Mouse (Mus musculus) urinary bladder, postnatal 14 days (tissue): ENCODE data around the gene Lrtm2.

ENCODE experiments used
- DNase-seq: peaks from one replicate; pipeline ENCODE4 v3.0.0; 2021; ENCODE audit warnings: low spot score

The Lrtm2 gene

DNA sequence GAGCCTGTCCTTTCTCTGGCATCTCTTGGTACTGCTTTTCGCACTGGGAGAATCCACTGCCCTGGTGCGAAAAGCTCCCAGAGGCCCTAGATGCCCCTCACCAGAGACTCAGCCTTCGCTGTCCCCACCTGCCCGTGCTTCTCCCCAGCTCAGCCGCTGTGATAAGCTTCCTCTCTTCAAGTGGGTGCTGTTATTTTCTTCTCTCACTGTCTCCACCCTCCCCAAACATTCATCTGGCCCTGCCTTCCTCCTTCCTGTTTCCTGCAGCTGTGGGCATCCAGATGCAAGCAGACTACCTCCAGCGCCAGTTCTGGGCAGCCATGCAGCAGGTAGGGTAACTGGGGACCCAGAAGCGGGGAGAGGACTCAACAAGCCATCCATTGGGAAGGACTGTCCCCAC lies 5.6 kb upstream of the Lrtm2 start:
- DNase-seq, result no peak

DNA sequence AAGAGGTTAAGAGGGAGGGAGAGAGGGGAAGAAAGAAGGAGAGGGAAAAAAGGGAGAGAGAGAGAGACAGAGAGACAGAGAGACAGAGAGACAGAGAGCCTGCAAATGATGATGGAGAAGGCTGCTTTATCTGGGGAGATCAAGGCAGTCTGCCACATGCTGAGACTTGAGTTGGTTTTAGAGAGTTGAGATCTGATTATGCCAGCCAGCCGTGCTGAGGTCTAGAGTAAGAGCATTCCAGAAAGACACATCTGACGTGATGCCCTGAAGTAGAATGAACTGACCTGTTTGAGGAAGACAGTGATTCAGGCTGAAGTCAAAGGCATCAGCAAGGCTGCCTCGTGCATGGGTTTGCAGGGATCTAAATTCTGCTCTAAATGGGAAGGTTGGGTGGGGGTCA lies 3.3 kb upstream of the Lrtm2 start:
- DNase-seq, result peak; percentile 53

DNA sequence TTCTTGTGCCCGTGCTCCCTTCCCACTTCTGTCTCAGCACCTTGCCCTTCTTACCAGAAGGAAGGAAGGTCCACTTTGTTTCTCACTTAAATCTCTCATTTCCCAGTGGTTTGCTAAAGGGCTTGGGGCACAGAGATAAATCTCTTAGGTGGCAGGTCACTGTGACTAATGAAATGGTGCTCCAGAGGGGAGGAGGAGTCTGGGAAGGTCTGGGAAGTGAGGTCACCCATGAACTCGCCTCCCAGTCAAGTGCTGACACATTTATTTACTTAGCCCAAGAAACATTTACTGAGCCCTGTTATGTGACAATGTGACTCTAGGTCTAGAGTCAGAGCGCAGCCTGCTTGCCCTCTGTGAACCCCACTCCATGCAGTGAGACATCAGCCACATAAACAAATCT lies 2.6 kb upstream of the Lrtm2 start:
- peak; percentile 50 for DNase-seq

DNA sequence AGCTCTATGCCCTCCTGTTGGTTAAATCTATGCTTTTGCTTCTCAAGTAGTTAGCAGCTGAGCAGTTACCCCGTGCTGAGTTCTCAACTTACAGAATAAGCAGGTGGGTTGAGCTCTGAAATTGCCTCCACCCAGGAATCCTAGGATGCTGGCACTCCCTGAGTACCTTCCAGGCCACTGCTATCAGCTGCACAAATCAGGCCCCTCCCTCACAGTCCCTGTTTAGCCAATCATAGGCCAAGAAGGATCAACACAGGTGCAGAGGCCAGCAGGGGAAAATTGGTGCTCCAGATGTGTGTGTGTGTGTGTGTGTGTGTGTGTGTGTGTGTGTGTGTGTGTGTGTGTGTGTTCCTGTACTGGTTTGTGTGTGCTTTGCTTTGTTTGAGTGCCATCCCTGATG lies 1.5 kb upstream of the Lrtm2 start:
- no peak for DNase-seq

DNA sequence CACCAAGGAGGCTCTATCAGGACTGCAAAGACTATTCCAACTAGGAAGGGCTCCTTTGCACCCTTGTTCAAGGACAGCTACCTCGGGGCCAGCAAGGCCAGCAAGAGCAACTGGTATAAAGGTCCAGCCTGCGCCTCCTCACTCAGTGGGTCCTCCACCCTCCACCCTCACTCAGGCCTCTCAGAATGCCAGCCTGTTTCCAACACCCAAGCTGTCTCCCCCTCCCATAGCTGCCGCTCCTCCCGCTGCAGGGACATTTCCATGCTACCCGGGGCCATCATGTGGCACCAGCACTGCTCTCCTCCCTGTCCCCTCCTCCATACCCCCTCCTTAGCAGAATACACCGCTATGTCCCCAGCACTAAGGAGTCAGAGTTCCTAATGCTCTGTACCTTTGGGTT lies 630 bp downstream of the Lrtm2 start:
- DNase-seq, result no peak

DNA sequence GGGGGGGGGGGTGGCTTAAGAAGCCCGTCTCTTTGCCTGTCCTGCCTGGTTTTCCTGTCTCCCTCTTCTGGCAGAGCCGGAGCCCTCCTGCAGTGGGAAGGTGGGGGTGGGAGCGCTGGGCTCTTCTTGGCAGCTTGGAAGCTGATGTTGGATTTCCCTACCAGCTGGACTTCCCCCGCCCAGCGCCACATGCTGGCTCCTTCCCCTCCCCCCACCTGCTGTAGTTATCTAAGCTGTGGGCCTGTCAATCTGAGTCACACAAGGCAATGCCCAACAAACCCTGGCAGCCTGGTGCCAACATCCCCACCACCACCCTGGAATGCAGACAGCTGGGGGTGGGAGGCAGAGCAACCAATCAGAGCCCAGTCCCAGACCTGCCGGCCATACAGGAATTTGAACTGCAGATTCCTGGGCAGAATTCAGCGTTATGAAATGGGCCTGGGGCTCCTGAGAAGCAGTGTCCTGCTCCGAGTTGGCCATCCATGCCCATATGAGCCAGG lies 1.3 kb downstream of the Lrtm2 start:
- DNase-seq, result peak; percentile 24

DNA sequence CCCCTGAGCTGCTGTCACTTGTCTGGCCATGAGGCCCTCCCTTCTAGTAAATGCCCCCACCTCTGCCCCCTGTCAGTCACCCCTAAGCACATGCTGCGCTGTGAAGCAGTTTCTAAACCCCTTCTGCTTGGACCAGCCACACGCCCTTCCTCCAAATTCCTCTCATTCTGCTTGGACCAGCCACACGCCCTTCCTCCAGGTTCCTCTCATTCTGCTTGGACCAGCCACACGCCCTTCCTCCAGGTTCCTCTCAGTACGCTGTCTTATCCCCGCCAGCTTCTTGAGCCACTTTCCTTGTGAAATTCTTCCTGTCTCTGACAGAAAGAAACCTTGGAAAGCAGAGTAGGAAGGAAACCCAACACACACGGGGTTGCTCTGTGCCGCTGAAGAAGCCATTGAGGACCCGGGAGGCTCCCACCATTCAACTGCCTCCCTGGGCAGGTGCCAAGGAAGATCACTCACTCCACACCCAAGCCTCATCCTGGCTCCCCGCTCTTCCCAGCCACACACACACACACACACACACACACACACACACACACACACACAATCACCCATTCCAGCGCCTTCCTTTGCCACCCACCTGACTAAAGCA lies 1.9 kb downstream of the Lrtm2 start:
- DNase-seq, result no peak

DNA sequence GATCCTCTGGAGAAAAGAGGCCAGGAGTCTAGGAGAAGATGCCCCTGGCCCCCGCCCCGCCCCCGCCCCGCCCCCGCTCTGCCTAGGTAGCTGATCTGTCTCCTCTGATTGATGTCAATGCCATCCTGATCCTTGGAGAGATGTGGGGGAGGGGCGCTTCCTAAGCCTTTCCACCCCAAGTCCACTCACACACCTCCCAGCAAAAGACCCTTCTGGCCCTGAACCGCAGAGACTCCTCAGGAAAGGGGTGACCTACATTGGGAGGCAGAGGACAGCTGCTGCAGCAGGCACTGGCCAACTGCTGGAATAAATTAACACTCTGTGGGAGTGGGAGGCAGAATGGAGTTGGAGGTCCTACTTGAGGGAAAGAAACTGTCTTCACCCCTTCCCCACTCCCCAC lies 4.0 kb downstream of the Lrtm2 start:
- DNase-seq, result no peak

DNA sequence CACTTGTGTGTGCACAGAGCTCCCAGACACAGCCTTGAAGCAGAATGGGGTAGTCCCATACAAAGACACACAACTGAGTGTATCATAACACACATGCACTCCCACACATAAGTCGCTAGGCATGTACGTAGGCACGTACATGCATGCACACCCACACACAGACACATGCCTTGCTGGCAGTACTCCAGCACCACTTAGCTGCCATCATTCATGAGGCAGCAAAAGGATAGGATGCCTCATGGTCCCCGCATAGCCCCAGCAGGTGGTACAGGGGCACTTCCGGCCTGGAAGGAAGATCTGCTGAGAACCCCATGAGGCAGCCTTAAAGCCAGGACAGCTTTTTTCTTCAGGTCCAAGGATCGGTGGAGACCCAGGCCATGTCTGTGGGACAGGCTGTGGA lies 4.6 kb downstream of the Lrtm2 start:
- DNase-seq, result no peak

DNA sequence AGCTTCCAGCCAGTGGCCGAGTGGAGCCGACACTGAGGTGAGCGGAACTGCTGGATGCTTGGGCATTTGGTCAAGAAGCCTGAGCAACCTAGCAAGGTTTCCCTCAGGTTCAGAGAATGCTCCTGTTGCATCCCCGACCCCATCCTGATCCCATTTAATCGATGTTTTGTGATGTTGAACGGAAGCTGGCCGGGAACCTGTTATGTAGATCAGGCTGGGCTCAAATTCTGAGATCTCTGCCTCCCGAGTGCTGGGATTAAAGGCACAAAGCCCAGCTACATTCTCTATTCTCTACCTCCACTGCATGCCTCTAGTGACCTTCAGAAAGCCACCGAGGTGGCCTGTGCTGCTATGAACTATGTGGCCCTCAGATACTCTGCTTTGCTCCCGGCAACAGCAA lies 5.8 kb downstream of the Lrtm2 start:
- no peak for DNase-seq

DNA sequence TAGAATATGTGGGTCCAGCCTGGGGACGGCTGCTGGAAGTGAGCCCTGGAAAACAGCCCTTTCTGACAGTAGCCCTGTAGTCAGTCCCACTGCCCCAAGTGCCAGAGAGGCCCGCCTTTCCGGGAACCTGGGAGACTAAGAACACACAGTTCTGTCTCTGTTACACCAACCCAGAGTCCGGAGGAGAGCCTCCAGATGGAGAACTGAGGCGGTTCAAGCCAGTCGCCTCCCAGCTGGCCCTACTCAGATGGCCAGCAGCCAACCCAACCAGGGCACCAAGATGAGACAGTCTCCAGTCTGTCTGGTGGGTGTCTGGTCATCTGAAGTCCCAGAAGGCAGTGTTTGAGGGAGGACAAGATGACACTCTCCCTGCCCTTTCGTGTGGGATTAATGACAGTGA lies 8.8 kb downstream of the Lrtm2 start:
- no peak for DNase-seq

DNA sequence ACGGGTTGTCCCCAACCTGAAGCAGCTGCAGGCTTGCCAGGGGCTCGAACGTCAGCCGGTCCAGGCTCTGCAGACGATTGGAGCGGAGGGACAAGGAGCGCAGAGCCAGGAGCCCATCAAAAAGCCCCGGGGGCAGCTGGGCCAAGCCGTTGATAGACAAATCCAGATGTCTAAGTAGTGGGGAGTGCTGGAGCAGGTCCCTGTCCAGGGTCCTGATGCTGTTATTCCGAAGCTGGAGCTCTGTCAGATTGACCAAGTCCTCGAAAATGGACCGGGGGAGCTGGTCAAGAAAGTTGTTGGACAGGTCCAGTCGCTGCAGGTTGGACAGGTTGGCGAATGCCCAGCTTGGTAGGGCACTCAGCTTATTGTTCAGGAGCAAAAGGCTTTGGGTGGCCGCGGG lies 10.1 kb downstream of the Lrtm2 start:
- DNase-seq, result peak; percentile 50

DNA sequence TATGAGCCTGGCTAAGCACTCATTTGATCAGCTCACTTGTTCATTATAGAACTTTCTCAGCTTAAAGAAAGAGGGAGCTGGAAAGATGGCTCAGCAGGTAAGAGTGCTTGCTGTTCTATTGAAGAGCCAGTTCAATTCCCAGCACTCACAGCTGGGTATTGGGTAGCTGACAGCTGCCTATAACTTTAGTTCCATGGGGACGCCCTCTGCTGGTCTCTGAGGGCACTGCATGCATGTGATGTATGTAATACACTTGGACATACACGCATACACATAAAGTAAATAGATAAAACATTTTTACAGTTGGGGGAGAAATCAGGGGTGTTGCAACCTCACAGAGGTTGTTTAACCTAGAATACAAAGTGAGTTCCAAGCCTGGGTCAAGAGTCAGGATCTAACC lies 11.2 kb downstream of the Lrtm2 start:
- no peak for DNase-seq

DNA sequence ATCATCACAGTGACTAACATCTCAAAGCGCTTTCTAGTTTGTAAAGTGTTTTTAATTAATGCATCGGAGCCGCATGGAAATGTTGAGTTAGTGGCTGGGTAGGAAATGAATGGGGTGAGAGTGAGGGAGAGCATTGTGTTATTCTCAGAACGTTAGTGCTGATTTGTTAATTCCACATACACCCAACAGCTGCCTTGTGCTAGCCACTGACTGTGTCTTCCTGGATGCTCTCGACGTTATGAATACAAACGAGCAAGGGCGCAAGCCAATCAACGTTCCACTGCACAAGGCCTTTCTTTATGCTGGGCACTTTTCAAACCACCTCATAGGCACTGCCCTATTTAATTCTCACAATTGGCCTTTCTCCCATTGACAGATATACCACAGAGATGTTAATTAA lies 11.8 kb downstream of the Lrtm2 start:
- no peak for DNase-seq

DNA sequence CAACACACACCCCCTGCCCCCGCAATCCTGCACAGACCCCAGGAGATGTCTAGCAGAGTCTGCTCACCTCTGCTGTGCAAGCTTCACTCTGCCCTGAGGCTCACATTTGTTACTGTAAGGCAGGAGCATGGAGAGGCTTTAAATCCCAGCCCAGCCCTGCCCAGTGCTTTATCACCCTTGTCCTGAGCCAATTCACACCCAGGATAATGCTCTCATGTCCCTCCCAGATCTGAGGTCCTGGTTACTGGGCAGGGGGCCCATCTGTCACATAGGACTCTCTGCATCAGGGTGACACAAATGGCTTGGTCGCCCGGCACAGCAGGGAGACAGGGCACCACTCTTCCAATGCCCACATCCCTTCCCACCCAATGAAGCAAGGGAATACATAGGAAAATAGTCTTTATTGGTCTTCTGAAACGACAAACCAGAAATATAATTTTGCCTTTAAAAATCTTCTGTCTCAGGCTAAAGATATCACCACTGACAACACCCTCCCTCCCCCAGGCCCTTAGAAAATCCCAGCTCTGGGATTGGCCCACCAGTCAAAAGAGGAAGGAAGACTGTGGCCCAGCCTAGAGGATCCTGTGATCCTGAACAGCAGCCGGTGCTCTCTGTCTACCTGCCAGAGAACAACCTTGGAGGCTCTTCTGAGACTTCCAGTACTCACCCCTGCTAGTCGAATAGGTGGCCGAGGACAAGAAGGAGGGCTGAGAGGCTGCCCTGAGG lies 15.7 kb downstream of the Lrtm2 start:
- DNase-seq, result no peak

DNA sequence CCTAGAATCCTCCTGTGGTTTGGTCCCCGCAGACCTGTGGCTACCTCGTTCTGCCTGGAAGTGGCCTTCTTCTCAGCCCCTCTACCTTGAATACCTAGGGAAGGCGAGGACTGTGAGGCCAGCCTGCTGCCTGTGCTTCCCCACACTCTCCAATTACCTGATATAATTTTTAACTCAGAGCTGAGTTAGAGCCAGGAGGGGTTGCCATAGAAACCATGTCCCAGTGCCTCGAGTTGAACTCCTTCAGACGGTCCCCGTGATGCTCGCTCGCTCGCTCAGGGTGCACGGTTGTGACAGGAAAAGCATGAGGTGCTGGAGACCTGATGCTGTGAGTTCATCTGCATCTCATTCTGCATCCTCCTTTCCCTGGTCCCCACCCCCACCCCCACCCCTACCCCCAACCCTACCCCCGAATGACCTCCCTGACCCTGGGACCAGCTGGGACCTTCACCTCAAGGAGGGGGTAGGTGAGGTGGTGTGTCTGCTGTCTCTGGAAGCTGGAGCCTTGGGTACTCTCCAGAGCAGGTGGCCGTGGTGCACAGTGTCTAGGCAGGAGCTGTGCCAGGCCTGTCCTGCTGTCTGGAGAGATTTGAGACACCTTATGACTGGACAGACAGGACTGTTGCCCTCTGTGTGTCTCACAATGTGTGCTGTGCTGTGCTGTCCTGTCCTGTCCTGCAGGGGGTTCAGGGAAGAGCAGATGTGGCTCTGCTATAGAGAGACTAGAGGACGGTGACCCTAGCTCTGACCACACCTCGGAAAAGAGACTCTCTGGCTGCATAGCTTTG lies 16.8 kb downstream of the Lrtm2 start:
- DNase-seq, result no peak

DNA sequence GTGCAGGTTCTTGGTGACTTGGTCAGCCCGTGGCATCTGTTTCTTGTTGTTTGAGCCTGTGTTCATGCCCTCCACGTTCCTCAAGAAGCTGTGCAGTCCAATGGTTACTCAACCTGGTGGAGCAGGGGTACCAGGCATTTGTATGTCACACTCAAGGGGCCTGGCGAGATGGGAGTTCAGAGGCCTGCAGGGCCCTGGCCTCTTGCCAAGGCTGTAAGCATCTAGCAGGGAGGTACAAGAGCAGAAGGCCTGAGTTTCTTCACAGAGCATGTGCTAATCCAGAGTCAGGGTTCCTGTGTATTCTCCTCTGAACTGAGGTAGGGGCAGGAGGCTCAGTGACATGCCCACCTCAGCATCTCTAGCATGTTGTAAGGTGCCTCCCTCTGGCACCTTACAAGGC lies 17.5 kb downstream of the Lrtm2 start:
- no peak for DNase-seq

DNA sequence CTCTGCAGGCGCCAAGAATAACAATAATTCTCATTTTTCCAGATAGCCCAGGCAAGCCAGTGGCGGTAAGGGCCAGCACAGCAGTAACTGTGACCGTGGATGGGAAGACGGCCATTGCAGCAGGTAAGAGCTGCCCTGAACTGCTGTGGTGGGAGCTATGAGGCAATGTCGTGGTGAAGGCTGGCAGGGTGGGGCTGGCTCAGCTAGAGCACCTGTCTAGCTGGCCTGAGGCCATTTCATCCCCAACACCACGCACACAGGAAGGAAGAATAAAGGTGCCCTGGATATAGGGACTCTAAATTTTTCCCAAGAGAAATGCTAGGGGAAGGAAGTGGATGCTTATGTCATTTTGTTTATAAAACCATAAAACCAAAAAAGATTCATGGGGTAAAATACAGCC lies 18.2 kb downstream of the Lrtm2 start:
- DNase-seq, result no peak

DNA sequence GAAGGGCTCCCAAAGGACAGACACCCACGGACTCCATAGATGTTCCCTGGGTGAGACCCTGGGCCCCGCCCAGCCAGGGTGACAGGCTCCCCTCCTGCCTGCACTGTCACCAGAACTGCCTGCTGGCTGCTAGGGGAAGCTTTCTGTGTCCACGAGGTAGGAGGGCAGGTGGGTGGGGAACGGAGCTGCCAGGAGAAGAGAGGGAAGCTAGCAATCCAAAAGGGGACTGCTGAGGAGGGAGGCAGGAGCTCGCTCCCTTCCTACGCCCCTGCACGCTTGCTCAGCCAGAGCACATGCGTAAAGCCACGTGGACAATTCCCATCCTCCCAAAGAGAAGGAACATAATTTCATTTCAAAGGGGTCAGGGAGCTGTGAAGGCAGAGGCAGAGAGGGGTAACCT lies 20.4 kb downstream of the Lrtm2 start:
- DNase-seq, result no peak

DNA sequence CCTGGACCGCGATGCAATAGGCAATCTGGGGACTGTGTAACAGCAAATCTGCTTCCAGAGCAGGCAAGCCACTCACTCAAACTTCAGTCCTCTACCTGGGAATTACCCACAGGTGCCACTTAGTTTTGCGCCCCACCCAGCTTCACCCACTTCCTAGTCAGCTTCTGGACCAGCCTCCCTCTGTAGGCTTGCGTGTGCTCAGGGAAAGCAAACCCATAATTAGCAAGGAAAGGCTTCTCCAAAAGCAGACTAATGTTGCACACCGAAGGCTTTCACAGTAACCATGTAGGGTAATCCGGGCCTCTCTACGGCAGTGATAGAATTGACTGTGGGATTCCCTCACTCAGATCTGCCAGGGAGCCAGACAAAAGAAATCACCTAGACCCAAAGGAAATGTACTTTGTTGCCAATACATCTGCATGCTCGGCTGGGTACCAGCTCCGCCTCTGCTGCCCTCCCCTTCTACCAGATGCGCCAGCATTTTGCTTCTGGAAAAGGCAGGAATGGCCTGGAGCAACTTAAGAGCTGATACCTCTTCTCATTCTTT lies 22.6 kb downstream of the Lrtm2 start:
- no peak for DNase-seq

DNA sequence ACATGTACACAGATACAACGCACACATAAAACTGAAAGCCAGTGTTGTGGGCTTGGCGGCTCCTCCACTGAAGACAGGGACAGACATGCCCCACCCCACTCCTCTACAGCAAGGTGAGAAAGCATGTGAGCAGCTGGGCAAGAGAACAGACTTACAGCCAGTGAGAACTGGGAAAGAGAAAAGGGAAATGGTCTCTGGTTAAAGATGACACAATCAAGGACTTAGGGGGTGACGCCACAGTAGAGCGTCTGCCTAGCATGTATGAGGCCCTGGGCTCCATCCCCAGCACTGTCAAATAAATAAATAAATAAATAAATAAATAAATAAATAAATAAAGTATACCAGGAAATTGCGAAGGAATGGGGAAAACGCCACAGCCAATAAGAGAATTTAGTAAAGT lies 27.2 kb downstream of the Lrtm2 start:
- DNase-seq, result no peak

DNA sequence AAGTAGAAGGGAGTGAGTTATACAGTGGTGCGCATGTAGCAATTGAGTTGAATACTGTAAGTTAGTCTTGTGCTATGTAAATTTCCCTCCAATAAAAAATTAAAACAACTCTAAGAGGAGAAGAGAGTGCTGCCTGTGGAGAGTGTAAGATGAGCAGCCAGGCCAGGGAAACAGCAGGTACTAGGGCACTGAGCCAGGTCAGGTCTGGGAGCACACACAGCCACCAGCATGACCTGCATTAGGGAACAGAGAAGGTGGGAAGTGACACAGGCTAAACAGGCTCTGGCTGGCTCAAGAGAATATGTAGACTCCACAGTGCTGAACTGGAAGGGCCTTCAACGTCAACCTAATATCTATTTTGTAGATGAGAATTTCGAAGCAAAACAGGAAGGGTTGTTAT lies 29.3 kb downstream of the Lrtm2 start:
- no peak for DNase-seq

DNA sequence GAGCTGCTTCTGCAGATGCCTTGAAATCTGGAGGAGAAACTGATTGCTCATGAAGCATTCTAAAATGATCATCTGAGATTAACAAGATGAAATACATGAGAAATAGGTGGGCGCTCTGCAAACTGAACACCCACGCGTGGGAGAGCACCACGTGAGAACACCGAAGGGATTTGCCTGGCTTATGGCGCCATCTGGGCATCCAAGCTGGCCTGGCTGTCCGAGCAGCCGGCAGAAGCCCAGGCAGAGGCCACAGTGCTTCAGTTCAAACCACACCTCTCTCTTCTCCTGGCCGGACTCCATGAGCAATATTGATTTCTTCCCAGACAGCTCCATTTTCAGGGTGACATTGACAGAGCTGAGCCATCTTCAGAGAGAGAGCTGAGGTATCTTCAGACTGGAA lies 49.8 kb downstream of the Lrtm2 start:
- no peak for DNase-seq
